Mouse (Mus musculus): ENCODE results near the gene Rapgef1. TPM values are rescaled to one million over a fixed set of nuclear protein-coding genes. Genes with fewer than 3 reads are reported as not detected.
A peak's percentile ranks its signal among the peaks of the same experiment; 100 is the strongest.

Rapgef1 gene
- polyA plus RNA-seq, 1 experiment = 75.1 TPM

DNA sequence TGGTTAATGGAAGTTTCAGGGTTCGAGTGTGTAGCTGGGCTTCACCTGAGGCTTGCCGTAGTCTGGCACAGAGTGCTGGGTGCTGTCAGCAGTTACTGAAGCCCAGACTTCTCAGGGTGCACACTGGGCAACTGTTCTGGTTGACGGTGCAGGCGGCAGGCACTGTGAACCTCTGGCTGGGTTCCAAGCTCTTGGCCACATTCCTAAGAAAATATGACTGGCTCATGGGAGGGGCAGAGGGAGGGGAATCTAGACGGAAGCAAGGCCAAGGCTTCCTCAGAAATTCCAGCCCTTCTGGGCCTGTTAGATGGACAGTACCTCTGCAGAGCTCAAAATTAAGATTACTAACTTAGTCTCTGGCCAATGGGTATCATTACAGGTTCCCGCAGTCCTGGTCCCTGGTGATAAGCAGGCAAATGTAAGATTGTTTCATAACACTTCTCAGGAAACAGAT lies 13.6 kb downstream of the Rapgef1 start:
- 70% methylated on average over 6 of the region's 6 CpGs for WGBS
- H3K27me3 ChIP-seq (ENCODE audit: control insufficient read depth, insufficient read depth, low read length) = no peaks in the 10 kb centered on the region
- peak overlapping the region; percentile 66 for H3K27ac ChIP-seq (ENCODE audit: insufficient read depth, low read length)
- no peak for DNase-seq (ENCODE audit: low read depth in 1 of 2, low spot score in 2 of 2)
- no peak overlapping the region for H3K4me3 ChIP-seq (ENCODE audit: extremely low read depth, insufficient read depth, insufficient read length)
- H3K36me3 ChIP-seq (ENCODE audit: control insufficient read depth, insufficient read depth, low read length) = no peaks in the 10 kb centered on the region
- TF ChIP-seq POLR2A (IDR thresholded peaks at IDR 0.05; ENCODE audit: low read depth, low read length) (no peak), CTCF (IDR thresholded peaks at IDR 0.05; ENCODE audit: extremely low read depth, insufficient read depth, insufficient read length, insufficient replicate concordance) (no peak)
- H3K4me1 ChIP-seq (ENCODE audit: control insufficient read depth, insufficient read depth, insufficient read length) = peaks cover 68% of the 10 kb centered on the region

GRCm38 (mm10) chr2:29633782-29634181 lies 14.3 kb downstream of the Rapgef1 start:
- DNase-seq (ENCODE audit: low read depth in 1 of 2, low spot score in 2 of 2) = no peak
- Histone ChIP-seq H3K4me3 (ENCODE audit: extremely low read depth, insufficient read depth, insufficient read length) (no peak overlapping the region), H3K27me3 (ENCODE audit: control insufficient read depth, insufficient read depth, low read length) (no peaks in the 10 kb centered on the region), H3K27ac (ENCODE audit: insufficient read depth, low read length) (no peak overlapping the region; the same call in 1 of the 2 replicates), H3K4me1 (ENCODE audit: control insufficient read depth, insufficient read depth, insufficient read length) (peaks cover 62% of the 10 kb centered on the region), H3K36me3 (ENCODE audit: control insufficient read depth, insufficient read depth, low read length) (no peaks in the 10 kb centered on the region)
- WGBS = 87% methylated on average over 3 of the region's 3 CpGs
- TF ChIP-seq POLR2A (IDR thresholded peaks at IDR 0.05; ENCODE audit: low read depth, low read length) (no peak), CTCF (IDR thresholded peaks at IDR 0.05; ENCODE audit: extremely low read depth, insufficient read depth, insufficient read length, insufficient replicate concordance) (no peak)

DNA sequence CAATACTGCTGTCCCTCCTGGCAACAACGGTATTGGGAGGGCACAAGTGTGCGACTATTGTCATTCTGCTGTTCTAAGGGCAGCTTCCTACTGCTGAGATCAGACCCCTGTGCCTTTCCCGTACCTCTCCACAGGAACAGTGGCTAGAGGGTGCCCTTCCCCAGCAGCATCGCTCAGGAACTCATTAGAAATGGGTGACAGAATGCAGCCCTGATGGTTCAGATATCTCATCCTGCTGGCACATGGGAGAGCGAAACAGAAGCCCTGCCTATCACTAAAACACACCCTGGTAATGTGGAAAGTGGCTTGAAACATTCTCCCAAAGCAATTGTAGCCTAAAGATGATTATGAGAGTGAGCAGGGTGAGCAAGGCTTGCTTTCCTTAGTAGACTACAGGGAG lies 15.0 kb downstream of the Rapgef1 start:
- Histone ChIP-seq H3K27ac (ENCODE audit: insufficient read depth, low read length) (no peak overlapping the region), H3K4me3 (ENCODE audit: extremely low read depth, insufficient read depth, insufficient read length) (no peak overlapping the region), H3K36me3 (ENCODE audit: control insufficient read depth, insufficient read depth, low read length) (no peaks in the 10 kb centered on the region), H3K4me1 (ENCODE audit: control insufficient read depth, insufficient read depth, insufficient read length) (peaks cover 60% of the 10 kb centered on the region), H3K27me3 (ENCODE audit: control insufficient read depth, insufficient read depth, low read length) (no peaks in the 10 kb centered on the region)
- no peak for TF ChIP-seq CTCF (IDR thresholded peaks at IDR 0.05; ENCODE audit: extremely low read depth, insufficient read depth, insufficient read length, insufficient replicate concordance)
- TF ChIP-seq POLR2A (IDR thresholded peaks at IDR 0.05; ENCODE audit: low read depth, low read length) = no peak
- WGBS = 88% methylated on average over 5 of the region's 5 CpGs
- DNase-seq (ENCODE audit: low read depth in 1 of 2, low spot score in 2 of 2) = no peak

DNA sequence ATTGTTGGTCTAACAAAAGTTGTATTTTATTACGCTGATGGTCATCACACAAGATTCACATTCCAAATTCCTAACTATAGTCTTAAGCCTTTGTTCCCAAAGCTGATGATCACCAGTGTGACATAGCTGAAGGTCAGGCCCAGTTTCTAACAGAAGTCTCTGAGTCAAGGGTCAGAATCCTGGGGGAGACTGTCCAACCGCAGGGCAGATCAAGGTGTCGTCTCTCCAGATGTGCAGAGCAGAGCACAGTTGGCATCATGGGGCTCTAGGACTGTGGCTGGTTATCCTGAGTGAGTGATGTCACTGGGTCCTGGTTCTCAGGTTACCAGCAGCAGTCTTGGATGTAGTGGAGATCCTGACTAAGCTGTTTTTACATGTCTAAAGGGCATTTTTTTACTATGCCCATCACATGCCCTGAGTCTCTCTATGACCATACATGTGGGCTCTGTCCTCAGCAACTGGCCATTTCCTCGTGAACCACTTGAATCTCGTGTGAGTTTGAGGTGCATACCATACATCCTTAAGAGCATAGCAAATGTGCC lies 16.5 kb downstream of the Rapgef1 start:
- Histone ChIP-seq H3K27ac (ENCODE audit: insufficient read depth, low read length) (no peak overlapping the region), H3K4me3 (ENCODE audit: extremely low read depth, insufficient read depth, insufficient read length) (no peak overlapping the region), H3K4me1 (ENCODE audit: control insufficient read depth, insufficient read depth, insufficient read length) (peaks cover 58% of the 10 kb centered on the region), H3K27me3 (ENCODE audit: control insufficient read depth, insufficient read depth, low read length) (no peaks in the 10 kb centered on the region), H3K36me3 (ENCODE audit: control insufficient read depth, insufficient read depth, low read length) (no peaks in the 10 kb centered on the region)
- DNase-seq (ENCODE audit: low read depth in 1 of 2, low spot score in 2 of 2) = no peak
- 86% methylated on average over 5 of the region's 5 CpGs for WGBS
- TF ChIP-seq POLR2A (IDR thresholded peaks at IDR 0.05; ENCODE audit: low read depth, low read length) (no peak), CTCF (IDR thresholded peaks at IDR 0.05; ENCODE audit: extremely low read depth, insufficient read depth, insufficient read length, insufficient replicate concordance) (no peak)

DNA sequence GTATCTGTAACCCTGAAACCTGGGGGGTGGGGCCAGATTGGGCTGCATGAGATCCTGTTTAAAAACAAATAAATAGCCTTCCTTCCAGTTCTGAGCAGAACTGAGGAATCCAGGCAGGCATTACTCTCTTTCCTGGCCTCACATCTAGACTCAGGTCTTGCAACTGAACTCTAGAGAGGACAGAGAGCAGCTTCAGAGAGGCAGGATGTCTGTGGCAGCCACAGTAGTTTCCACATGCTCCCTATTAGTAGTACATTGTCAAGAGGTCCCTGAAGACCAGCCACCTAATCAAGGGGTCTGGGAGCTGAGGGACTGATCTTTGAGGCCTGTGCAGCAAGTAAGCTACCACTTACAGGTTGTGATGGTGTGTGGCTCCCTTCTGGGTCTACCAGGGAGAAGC lies 18.0 kb downstream of the Rapgef1 start:
- DNase-seq (ENCODE audit: low read depth in 1 of 2, low spot score in 2 of 2) = no peak
- TF ChIP-seq CTCF (IDR thresholded peaks at IDR 0.05; ENCODE audit: extremely low read depth, insufficient read depth, insufficient read length, insufficient replicate concordance) = no peak
- TF ChIP-seq POLR2A (IDR thresholded peaks at IDR 0.05; ENCODE audit: low read depth, low read length) = no peak
- H3K36me3 ChIP-seq (ENCODE audit: control insufficient read depth, insufficient read depth, low read length) = no peaks in the 10 kb centered on the region
- H3K27ac ChIP-seq (ENCODE audit: insufficient read depth, low read length) = peak overlapping the region; percentile 48
- no peaks in the 10 kb centered on the region for H3K27me3 ChIP-seq (ENCODE audit: control insufficient read depth, insufficient read depth, low read length)
- H3K4me3 ChIP-seq (ENCODE audit: extremely low read depth, insufficient read depth, insufficient read length) = no peak overlapping the region
- H3K4me1 ChIP-seq (ENCODE audit: control insufficient read depth, insufficient read depth, insufficient read length) = peaks cover 56% of the 10 kb centered on the region

GRCm38 (mm10) chr2:29639377-29639776 lies 19.9 kb downstream of the Rapgef1 start:
- H3K36me3 ChIP-seq (ENCODE audit: control insufficient read depth, insufficient read depth, low read length) = no peaks in the 10 kb centered on the region
- TF ChIP-seq CTCF (IDR thresholded peaks at IDR 0.05; ENCODE audit: extremely low read depth, insufficient read depth, insufficient read length, insufficient replicate concordance) (no peak), POLR2A (IDR thresholded peaks at IDR 0.05; ENCODE audit: low read depth, low read length) (no peak)
- WGBS = 79% methylated on average over 1 of the region's 1 CpGs
- peaks cover 42% of the 10 kb centered on the region for H3K4me1 ChIP-seq (ENCODE audit: control insufficient read depth, insufficient read depth, insufficient read length)
- H3K27ac ChIP-seq (ENCODE audit: insufficient read depth, low read length) = peak overlapping the region; percentile 69
- no peak for DNase-seq (ENCODE audit: low read depth in 1 of 2, low spot score in 2 of 2)
- no peak overlapping the region for H3K4me3 ChIP-seq (ENCODE audit: extremely low read depth, insufficient read depth, insufficient read length)
- no peaks in the 10 kb centered on the region for H3K27me3 ChIP-seq (ENCODE audit: control insufficient read depth, insufficient read depth, low read length)

GRCm38 (mm10) chr2:29639953-29640743 lies 20.6 kb downstream of the Rapgef1 start:
- H3K4me3 ChIP-seq (ENCODE audit: extremely low read depth, insufficient read depth, insufficient read length) = no peak overlapping the region
- no peaks in the 10 kb centered on the region for H3K27me3 ChIP-seq (ENCODE audit: control insufficient read depth, insufficient read depth, low read length)
- WGBS = 42% methylated on average over 5 of the region's 5 CpGs
- H3K27ac ChIP-seq (ENCODE audit: insufficient read depth, low read length) = peak overlapping the region; percentile 85
- TF ChIP-seq CTCF (IDR thresholded peaks at IDR 0.05; ENCODE audit: extremely low read depth, insufficient read depth, insufficient read length, insufficient replicate concordance) (no peak), POLR2A (IDR thresholded peaks at IDR 0.05; ENCODE audit: low read depth, low read length) (no peak)
- no peak for DNase-seq (ENCODE audit: low read depth in 1 of 2, low spot score in 2 of 2)
- peaks cover 38% of the 10 kb centered on the region for H3K4me1 ChIP-seq (ENCODE audit: control insufficient read depth, insufficient read depth, insufficient read length)
- no peaks in the 10 kb centered on the region for H3K36me3 ChIP-seq (ENCODE audit: control insufficient read depth, insufficient read depth, low read length)

All from spleen, adult 2 months (tissue).